Mouse (Mus musculus): Measurements from ENCODE around the gene Med27.

DNA sequence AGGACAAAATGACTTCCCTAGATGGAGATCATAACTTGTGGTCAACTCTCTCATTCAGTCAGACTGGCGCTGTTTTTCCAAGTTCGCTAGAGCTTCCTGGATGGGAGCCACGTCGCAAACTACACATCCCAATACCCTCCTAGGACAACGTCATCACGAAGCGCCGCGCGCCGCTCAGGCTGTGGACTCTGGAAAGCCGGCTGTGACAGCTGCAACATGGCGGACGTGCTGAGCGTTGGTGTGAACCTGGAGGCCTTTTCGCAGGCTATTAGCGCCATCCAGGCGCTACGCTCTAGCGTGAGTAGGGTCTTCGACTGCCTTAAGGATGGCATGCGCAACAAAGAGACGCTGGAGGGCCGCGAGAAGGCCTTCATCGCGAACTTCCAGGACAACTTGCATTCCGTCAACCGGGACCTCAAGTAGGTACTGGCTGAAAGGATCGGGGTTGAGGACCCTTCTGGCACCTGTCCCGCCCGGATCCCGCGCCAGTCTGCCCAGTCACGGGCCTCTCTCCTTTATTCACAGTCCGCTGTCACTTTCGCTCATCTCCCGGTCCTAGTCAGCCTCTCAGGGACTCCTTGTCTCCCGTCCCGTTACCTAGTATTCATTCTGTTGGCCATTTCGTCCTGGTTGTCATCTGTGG lies at the start of gene Med27:
- TF ChIP-seq CTCF (IDR thresholded peaks at IDR 0.05; ENCODE audit: borderline replicate concordance, insufficient read depth, low read length), result no peak
- peak; percentile 93 for TF ChIP-seq POLR2A (IDR thresholded peaks at IDR 0.05; ENCODE audit: low read depth, low read length)

All from embryonic fibroblast, embryonic 13.5 days (primary cell).